Mouse (Mus musculus): ENCODE data around the gene Olfr1000. TPM values are rescaled to one million over a fixed set of nuclear protein-coding genes. Genes with fewer than 3 reads are reported as not detected.
"Not testable (repeated sequence)": the region's sequence is repeated elsewhere in the genome, so short reads cannot be mapped to it uniquely, and the experiment has no call there.

The Olfr1000 gene
- not detected in 2 replicates for polyA plus RNA-seq (2015; fragmentation: Nextera tagmentation; extraction: Ambion mirVana)

DNA sequence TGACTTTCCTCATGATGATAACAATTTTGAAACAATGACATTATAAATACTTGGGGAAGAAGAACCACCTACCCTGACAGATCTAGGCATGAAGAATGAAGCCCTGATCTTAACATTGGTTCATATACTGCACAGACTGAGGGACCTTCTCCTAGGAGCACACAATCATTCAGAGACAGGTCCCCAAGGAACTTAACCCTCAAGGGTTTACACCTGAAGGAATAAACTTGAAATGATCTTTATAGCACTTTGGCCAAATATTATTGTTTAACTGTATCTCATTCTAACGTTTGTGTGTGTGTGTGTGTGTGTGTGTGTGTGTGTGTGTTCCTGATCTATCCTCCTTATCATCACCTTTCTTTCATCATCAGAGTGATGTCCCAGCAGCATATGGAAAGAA, at the start of gene Olfr1000:
TSS of gene Olfr1000 (minus strand) at position 101 of the 400 bp plus-strand sequence.
- H3K36me3 ChIP-seq = no peaks in the 10 kb centered on the region
- no peak within 1 kb of the TSS for H3K4me2 ChIP-seq
- WGBS = 76% methylated on average over 1 of the region's 1 CpGs
- no peak within 1 kb of the TSS for H3K27ac ChIP-seq (replicated peaks)
- H3K4me1 ChIP-seq (replicated peaks) = no peaks in the 10 kb centered on the region
- no peak for ATAC-seq (ENCODE audit: low FRiP score, low read depth)
- H3K27me3 ChIP-seq = no peaks in the 10 kb centered on the region
- H3K9ac ChIP-seq = no peak within 1 kb of the TSS
- no peak within 1 kb of the TSS for H3K4me3 ChIP-seq
- no peaks in the 10 kb centered on the region for H3K9me3 ChIP-seq

DNA sequence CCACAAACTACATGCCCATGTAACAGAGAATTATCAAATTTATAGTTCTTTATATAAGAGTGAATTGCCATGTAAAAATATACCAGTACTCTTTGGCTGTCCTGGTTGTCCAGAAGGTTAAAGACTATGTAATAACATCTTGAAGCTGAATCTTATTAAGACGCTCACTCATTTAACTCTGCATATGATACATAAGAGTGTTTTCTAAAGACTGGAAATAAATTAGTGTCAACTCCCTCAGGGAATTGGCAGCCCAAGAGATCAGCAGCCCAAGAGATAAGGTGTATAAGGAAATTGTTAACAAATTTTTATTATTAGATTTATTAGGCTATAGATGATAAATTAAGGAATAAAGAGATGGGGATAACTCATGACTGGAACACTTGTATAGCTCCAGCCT, 38.9 kb upstream of the Olfr1000 start, which contains the start of gene Olfr1002:
TSS of gene Olfr1002 (minus strand) at position 101 of the 400 bp plus-strand sequence.
- H3K9ac ChIP-seq = no peak within 1 kb of the TSS
- no peak within 1 kb of the TSS for H3K27ac ChIP-seq (replicated peaks)
- ATAC-seq (ENCODE audit: low FRiP score, low read depth) = no peak
- no peak within 1 kb of the TSS for H3K4me3 ChIP-seq
- H3K4me2 ChIP-seq = no peak within 1 kb of the TSS
- no peaks in the 10 kb centered on the region for H3K36me3 ChIP-seq
- 98% methylated on average over 1 of the region's 1 CpGs for WGBS
- H3K9me3 ChIP-seq = no peaks in the 10 kb centered on the region
- H3K4me1 ChIP-seq (replicated peaks) = no peaks in the 10 kb centered on the region
- no peaks in the 10 kb centered on the region for H3K27me3 ChIP-seq

DNA sequence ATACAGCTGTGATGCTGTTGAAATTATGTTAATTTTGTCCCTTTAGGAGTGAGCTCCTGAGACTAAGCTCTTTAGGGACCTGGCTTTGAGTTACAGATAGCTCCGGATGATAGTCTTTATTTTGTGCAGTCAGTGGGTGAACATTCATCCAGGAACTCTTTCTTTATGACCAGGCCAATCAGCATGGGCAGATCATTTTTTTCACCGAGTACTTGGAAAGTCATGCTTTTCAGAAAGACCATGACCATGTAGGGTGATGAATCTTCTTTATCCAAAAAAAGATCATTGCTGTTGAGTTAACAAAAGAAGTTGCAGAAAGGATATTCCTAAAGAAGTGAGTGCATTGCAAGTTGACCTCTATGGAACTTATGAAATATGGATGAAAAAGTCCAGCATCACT, 23.1 kb downstream of the Olfr1000 start, which contains the start of gene Olfr998:
TSS of gene Olfr998 (plus strand) at position 301 of the 400 bp plus-strand sequence.
- H3K27me3 ChIP-seq; H3K9me3 ChIP-seq; H3K36me3 ChIP-seq; H3K4me1 ChIP-seq (replicated peaks); H3K4me2 ChIP-seq; H3K9ac ChIP-seq; ATAC-seq (ENCODE audit: low FRiP score, low read depth); H3K4me3 ChIP-seq; H3K27ac ChIP-seq (replicated peaks): not testable (repeated sequence)
- WGBS = 84% methylated on average over 2 of the region's 2 CpGs

DNA sequence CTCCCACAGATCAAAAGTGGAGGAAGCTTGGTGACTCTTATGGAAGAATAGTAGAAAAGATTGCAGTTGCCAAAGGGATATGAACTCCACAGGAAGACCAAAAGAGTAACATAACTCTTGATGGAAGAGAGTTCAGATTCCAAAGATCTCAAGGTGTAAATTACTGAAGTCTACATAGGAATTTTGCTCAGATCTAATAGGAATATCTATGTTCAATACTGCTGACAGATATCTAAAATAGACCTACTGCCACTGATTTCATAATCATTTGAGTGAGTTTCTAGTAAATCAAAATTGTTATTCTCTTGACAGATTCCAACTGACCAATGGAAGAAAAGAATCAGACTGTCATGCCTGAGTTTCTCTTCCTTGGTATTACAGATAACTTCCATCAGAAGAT, 32.8 kb downstream of the Olfr1000 start, which contains the start of gene Olfr996:
TSS of gene Olfr996 (plus strand) at position 301 of the 400 bp plus-strand sequence.
- Histone ChIP-seq H3K27me3 (no peaks in the 10 kb centered on the region), H3K27ac (replicated peaks) (no peak within 1 kb of the TSS), H3K9me3 (no peaks in the 10 kb centered on the region), H3K36me3 (no peaks in the 10 kb centered on the region), H3K9ac (no peak within 1 kb of the TSS), H3K4me3 (no peak within 1 kb of the TSS), H3K4me2 (no peak within 1 kb of the TSS), H3K4me1 (replicated peaks) (no peaks in the 10 kb centered on the region)
- no peak for ATAC-seq (ENCODE audit: low FRiP score, low read depth)

DNA sequence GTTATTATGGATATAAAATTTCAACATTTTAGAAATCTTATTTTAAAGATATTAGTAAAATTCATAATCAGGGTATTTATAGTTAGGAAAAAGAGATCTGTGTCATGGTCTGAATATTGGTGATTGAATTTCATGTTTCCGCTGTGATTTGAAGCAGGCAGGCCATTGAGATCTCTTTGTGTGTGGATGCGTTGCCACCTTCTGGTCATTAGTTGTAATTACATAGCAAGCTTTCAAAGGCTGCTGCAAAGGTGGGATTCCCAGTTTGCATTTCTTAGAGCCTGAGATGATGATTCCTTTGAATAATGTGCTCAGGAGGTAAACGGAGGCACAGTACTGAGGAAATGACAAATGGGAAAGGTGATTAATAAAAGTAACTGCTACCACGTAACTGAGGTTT, 50.5 kb downstream of the Olfr1000 start:
- Histone ChIP-seq H3K27me3 (no peaks in the 10 kb centered on the region), H3K4me2 (no peak overlapping the region), H3K9me3 (no peaks in the 10 kb centered on the region), H3K36me3 (no peaks in the 10 kb centered on the region), H3K9ac (no peak overlapping the region), H3K4me3 (no peak overlapping the region), H3K4me1 (replicated peaks) (no peaks in the 10 kb centered on the region), H3K27ac (replicated peaks) (no peak overlapping the region)
- 24% methylated on average over 4 of the region's 4 CpGs for WGBS
- no peak for ATAC-seq (ENCODE audit: low FRiP score, low read depth)

GRCm38 (mm10) chr2:85560226-85560625, 51.5 kb downstream of the Olfr1000 start:
- no peaks in the 10 kb centered on the region for H3K27me3 ChIP-seq
- no peaks in the 10 kb centered on the region for H3K4me1 ChIP-seq (replicated peaks)
- H3K36me3 ChIP-seq = no peaks in the 10 kb centered on the region
- H3K27ac ChIP-seq (replicated peaks) = no peak overlapping the region
- WGBS = 76% methylated on average over 4 of the region's 4 CpGs
- no peak overlapping the region for H3K9ac ChIP-seq
- no peak overlapping the region for H3K4me3 ChIP-seq
- ATAC-seq (ENCODE audit: low FRiP score, low read depth) = no peak
- no peaks in the 10 kb centered on the region for H3K9me3 ChIP-seq
- no peak overlapping the region for H3K4me2 ChIP-seq

Other genes starting within 250 kb of the Olfr1000 start
- gene Olfr988, start 248.7 kb downstream of the Olfr1000 start, polyA plus RNA-seq (2015; fragmentation: Nextera tagmentation; extraction: Ambion mirVana) = not detected in 2 replicates
- not detected in 2 replicates for gene Olfr992, start 202.4 kb downstream of the Olfr1000 start, polyA plus RNA-seq (2015; fragmentation: Nextera tagmentation; extraction: Ambion mirVana)
- gene Olfr993, start 197.0 kb downstream of the Olfr1000 start, polyA plus RNA-seq (2015; fragmentation: Nextera tagmentation; extraction: Ambion mirVana) = not detected in 2 replicates
- gene Olfr994, start 175.5 kb downstream of the Olfr1000 start, polyA plus RNA-seq (2015; fragmentation: Nextera tagmentation; extraction: Ambion mirVana) = not detected in 2 replicates
- gene Olfr995, start 168.3 kb downstream of the Olfr1000 start, polyA plus RNA-seq (2015; fragmentation: Nextera tagmentation; extraction: Ambion mirVana) = not detected in 2 replicates
- gene 4833423E24Rik, start 92.9 kb downstream of the Olfr1000 start, polyA plus RNA-seq (2015; fragmentation: Nextera tagmentation; extraction: Ambion mirVana) = 0.06 and 0.10 TPM in 2 replicates
- gene Olfr996, start 32.7 kb downstream of the Olfr1000 start, polyA plus RNA-seq (2015; fragmentation: Nextera tagmentation; extraction: Ambion mirVana) = not detected in 2 replicates
- gene Olfr998, start 23.0 kb downstream of the Olfr1000 start, polyA plus RNA-seq (2015; fragmentation: Nextera tagmentation; extraction: Ambion mirVana) = not detected in 2 replicates
- not detected in 2 replicates for gene Olfr1002, start 38.8 kb upstream of the Olfr1000 start, polyA plus RNA-seq (2015; fragmentation: Nextera tagmentation; extraction: Ambion mirVana)
- gene Olfr154, start 52.6 kb upstream of the Olfr1000 start, polyA plus RNA-seq (2015; fragmentation: Nextera tagmentation; extraction: Ambion mirVana) = not detected in 2 replicates
- gene Olfr1006, start 66.9 kb upstream of the Olfr1000 start, polyA plus RNA-seq (2015; fragmentation: Nextera tagmentation; extraction: Ambion mirVana) = not detected in 2 replicates
- not detected in 2 replicates for gene Olfr1008, start 77.5 kb upstream of the Olfr1000 start, polyA plus RNA-seq (2015; fragmentation: Nextera tagmentation; extraction: Ambion mirVana)
- gene Olfr1009, start 103.5 kb upstream of the Olfr1000 start, polyA plus RNA-seq (2015; fragmentation: Nextera tagmentation; extraction: Ambion mirVana) = not detected in 2 replicates
- not detected in 2 replicates for gene Olfr1012, start 150.9 kb upstream of the Olfr1000 start, polyA plus RNA-seq (2015; fragmentation: Nextera tagmentation; extraction: Ambion mirVana)
- not detected in 2 replicates for gene Olfr1013, start 155.2 kb upstream of the Olfr1000 start, polyA plus RNA-seq (2015; fragmentation: Nextera tagmentation; extraction: Ambion mirVana)
- not detected in 2 replicates for gene Olfr1014, start 160.8 kb upstream of the Olfr1000 start, polyA plus RNA-seq (2015; fragmentation: Nextera tagmentation; extraction: Ambion mirVana)
- not detected in 2 replicates for gene Olfr1015, start 170.1 kb upstream of the Olfr1000 start, polyA plus RNA-seq (2015; fragmentation: Nextera tagmentation; extraction: Ambion mirVana)
- gene Olfr1016, start 190.6 kb upstream of the Olfr1000 start, polyA plus RNA-seq (2015; fragmentation: Nextera tagmentation; extraction: Ambion mirVana) = not detected in 2 replicates
- not detected in 2 replicates for gene Olfr1018, start 206.6 kb upstream of the Olfr1000 start, polyA plus RNA-seq (2015; fragmentation: Nextera tagmentation; extraction: Ambion mirVana)
- gene Olfr1019, start 233.6 kb upstream of the Olfr1000 start, polyA plus RNA-seq (2015; fragmentation: Nextera tagmentation; extraction: Ambion mirVana) = not detected in 2 replicates
- gene Olfr1020, start 235.1 kb upstream of the Olfr1000 start, polyA plus RNA-seq (2015; fragmentation: Nextera tagmentation; extraction: Ambion mirVana) = not detected in 2 replicates

Measured in hindbrain, embryonic 15.5 days (tissue).